Mouse (Mus musculus) v-Abl transformed pro-B cells (cell line): ENCODE results near the gene Aldh1b1.

Experiments used
- in situ Hi-C, 2 experiments: fragments of 400-800 bp; cut with MboI; formaldehyde crosslinking; loops; one replicate each; pipeline ENCODE4 v1.15.1; 2025; ENCODE audit not compliant: unreplicated experiment in 2 of 2

Aldh1b1 gene

GRCm38 (mm10) chr4:45798964-45799363, at the start of gene Aldh1b1:
TSS of gene Aldh1b1 (plus strand) at chr4:45799022.
- in situ Hi-C loops = loop anchor here in 1 of 2 experiments (10.0 to 25.0 kb wide), 2 partner anchors 894 to 1087 kb away; partner anchors contain the start of gene Pax5

- in situ Hi-C loops = no loop called here
Measured at GRCm38 (mm10) chr4:45749449-45749848, 49.4 kb upstream of the Aldh1b1 start.

- in situ Hi-C loops = loop anchor here in 1 of 2 experiments (25.0 kb wide), 1 partner anchor 213 kb away; the partner anchor contains the start of gene Shb
Measured at GRCm38 (mm10) chr4:45750477-45750876, 48.3 kb upstream of the Aldh1b1 start.

GRCm38 (mm10) chr4:45753211-45753809, 45.5 kb upstream of the Aldh1b1 start:
- in situ Hi-C loops = loop anchor here in 1 of 2 experiments (25.0 kb wide), 1 partner anchor 216 kb away; the partner anchor contains the start of gene Shb

- in situ Hi-C loops = loop anchor here in 1 of 2 experiments (25.0 kb wide), 1 partner anchor 217 kb away; the partner anchor contains the start of gene Shb
Measured at GRCm38 (mm10) chr4:45754171-45754570, 44.7 kb upstream of the Aldh1b1 start.

GRCm38 (mm10) chr4:45755097-45755496, 43.7 kb upstream of the Aldh1b1 start:
- in situ Hi-C loops = loop anchor here in 1 of 2 experiments (25.0 kb wide), 1 partner anchor 218 kb away; the partner anchor contains the start of gene Shb

- in situ Hi-C loops = loop anchor here in 1 of 2 experiments (25.0 kb wide), 1 partner anchor 219 kb away; the partner anchor contains the start of gene Shb
Measured at GRCm38 (mm10) chr4:45755881-45756280, 42.9 kb upstream of the Aldh1b1 start.

GRCm38 (mm10) chr4:45757941-45758340, 40.9 kb upstream of the Aldh1b1 start:
- in situ Hi-C loops = loop anchor here in 1 of 2 experiments (25.0 kb wide), 1 partner anchor 221 kb away; the partner anchor contains the start of gene Shb

- in situ Hi-C loops = loop anchor here in 1 of 2 experiments (25.0 kb wide), 1 partner anchor 222 kb away; the partner anchor contains the start of gene Shb
Measured at GRCm38 (mm10) chr4:45759411-45759810, 39.4 kb upstream of the Aldh1b1 start.

GRCm38 (mm10) chr4:45762600-45762999, 36.2 kb upstream of the Aldh1b1 start:
- in situ Hi-C loops = loop anchor here in 1 of 2 experiments (10.0 to 25.0 kb wide), 2 partner anchors 225 to 478 kb away; partner anchors contain the start of gene Shb

GRCm38 (mm10) chr4:45763288-45764140, 35.3 kb upstream of the Aldh1b1 start:
- in situ Hi-C loops = loop anchor here in 1 of 2 experiments (10.0 to 25.0 kb wide), 2 partner anchors 226 to 479 kb away; partner anchors contain the start of gene Shb

- in situ Hi-C loops = loop anchor here in 1 of 2 experiments (10.0 to 25.0 kb wide), 2 partner anchors 227 to 479 kb away; partner anchors contain the start of gene Shb
Measured at GRCm38 (mm10) chr4:45764141-45764494, 34.7 kb upstream of the Aldh1b1 start.

- in situ Hi-C loops = loop anchor here (5.0 to 25.0 kb wide), 6 partner anchors 37 to 483 kb away; partner anchors contain the start of gene Shb (in 2 of the 2)
Measured at GRCm38 (mm10) chr4:45765121-45765564, 33.7 kb upstream of the Aldh1b1 start.

- in situ Hi-C loops = loop anchor here (5.0 to 25.0 kb wide), 6 partner anchors 37 to 483 kb away; partner anchors contain the start of gene Shb (in 2 of the 2)
Measured at GRCm38 (mm10) chr4:45765565-45766201, 33.1 kb upstream of the Aldh1b1 start.

- in situ Hi-C loops = loop anchor here (5.0 to 25.0 kb wide), 6 partner anchors 36 to 484 kb away; partner anchors contain the start of gene Shb (in 2 of the 2)
Measured at GRCm38 (mm10) chr4:45766774-45767173, 32.0 kb upstream of the Aldh1b1 start.

GRCm38 (mm10) chr4:45767891-45768558, 30.8 kb upstream of the Aldh1b1 start:
- in situ Hi-C loops = loop anchor here (5.0 to 25.0 kb wide), 6 partner anchors 34 to 486 kb away; partner anchors contain the start of gene Shb (in 2 of the 2)

GRCm38 (mm10) chr4:45769141-45769540, 29.7 kb upstream of the Aldh1b1 start:
- in situ Hi-C loops = loop anchor here (5.0 to 25.0 kb wide), 6 partner anchors 33 to 487 kb away; partner anchors contain the start of gene Shb (in 2 of the 2)

GRCm38 (mm10) chr4:45769791-45770637, 28.8 kb upstream of the Aldh1b1 start:
- in situ Hi-C loops = loop anchor here (5.0 to 25.0 kb wide), 7 partner anchors 32 to 665 kb away; partner anchors contain the start of genes Shb (in 2 of the 2) and Tomm5 (in 1 of the 2)
